Mouse (Mus musculus): Measurements from ENCODE around the gene Cds2. TPM values are rescaled to one million over a fixed set of nuclear protein-coding genes. Genes with fewer than 3 reads are reported as not detected.

Cds2 gene
- polyA plus RNA-seq, 1 experiment = 30.3 TPM

- H3K4me3 ChIP-seq = no peak overlapping the region
- TF ChIP-seq POLR2A (IDR thresholded peaks at IDR 0.05; ENCODE audit: insufficient read length, low read depth) (no peak), MYOD1 (IDR thresholded peaks at IDR 0.05; ENCODE audit: control insufficient read depth in 1 of 3, insufficient read length in 2 of 3, low read depth in 2 of 3) (peak in 2 of 3 experiments; percentile 12 to 56), E2F4 (IDR thresholded peaks at IDR 0.05; ENCODE audit: insufficient read depth) (no peak), REST (IDR thresholded peaks at IDR 0.05; ENCODE audit: insufficient read depth, insufficient read length) (no peak), USF1 (IDR thresholded peaks at IDR 0.05; ENCODE audit: low read depth) (no peak), POLR2AphosphoS2 (IDR thresholded peaks at IDR 0.05; ENCODE audit: insufficient read length, low read depth) (no peak), CEBPB (IDR thresholded peaks at IDR 0.05; ENCODE audit: insufficient read depth, poor library complexity, severe bottlenecking) (no peak), MYOG (IDR thresholded peaks at IDR 0.05; ENCODE audit: control insufficient read depth in 1 of 3, insufficient read depth in 1 of 3, insufficient read length in 2 of 3, low read depth in 2 of 3) (peak in 2 of 3 experiments; percentile 47 to 60), TCF12 (IDR thresholded peaks at IDR 0.05; ENCODE audit: insufficient read depth, poor library complexity, severe bottlenecking) (peak; percentile 21), MAX (IDR thresholded peaks at IDR 0.05; ENCODE audit: low read depth) (no peak), TCF3 (IDR thresholded peaks at IDR 0.05; ENCODE audit: insufficient read length, low read depth) (peak; percentile 16), SRF (IDR thresholded peaks at IDR 0.05; ENCODE audit: control insufficient read depth, insufficient read length, low read depth) (no peak)
- H3K27me3 ChIP-seq (ENCODE audit: control insufficient read depth, insufficient read depth, insufficient read length) = no peaks in the 10 kb centered on the region
- peaks cover 21% of the 10 kb centered on the region for H3K36me3 ChIP-seq (ENCODE audit: control insufficient read depth, insufficient read depth)
- H3K79me2 ChIP-seq (ENCODE audit: control insufficient read depth, insufficient read depth) = peaks cover 2% of the 10 kb centered on the region
- H3ac ChIP-seq (ENCODE audit: control insufficient read depth, insufficient read length) = no peak overlapping the region
- no peak overlapping the region for H3K4me2 ChIP-seq (ENCODE audit: low read depth)
These were observed 30.9 kb downstream of the Cds2 start for GRCm38 (mm10) chr2:132293694-132294450.

- Histone ChIP-seq H3K27me3 (ENCODE audit: control insufficient read depth, insufficient read depth, insufficient read length) (no peaks in the 10 kb centered on the region), H3K4me2 (ENCODE audit: low read depth) (no peak overlapping the region), H3K79me2 (ENCODE audit: control insufficient read depth, insufficient read depth) (no peaks in the 10 kb centered on the region), H3K36me3 (ENCODE audit: control insufficient read depth, insufficient read depth) (peaks cover 42% of the 10 kb centered on the region), H3K4me3 (no peak overlapping the region), H3ac (ENCODE audit: control insufficient read depth, insufficient read length) (no peak overlapping the region)
- TF ChIP-seq MAX (IDR thresholded peaks at IDR 0.05; ENCODE audit: low read depth) (no peak), POLR2A (IDR thresholded peaks at IDR 0.05; ENCODE audit: insufficient read length, low read depth) (no peak), MYOD1 (IDR thresholded peaks at IDR 0.05; ENCODE audit: control insufficient read depth in 1 of 3, insufficient read length in 2 of 3, low read depth in 2 of 3) (no peak), TCF12 (IDR thresholded peaks at IDR 0.05; ENCODE audit: insufficient read depth, poor library complexity, severe bottlenecking) (no peak), SRF (IDR thresholded peaks at IDR 0.05; ENCODE audit: control insufficient read depth, insufficient read length, low read depth) (no peak), USF1 (IDR thresholded peaks at IDR 0.05; ENCODE audit: low read depth) (no peak), POLR2AphosphoS2 (IDR thresholded peaks at IDR 0.05; ENCODE audit: insufficient read length, low read depth) (no peak), REST (IDR thresholded peaks at IDR 0.05; ENCODE audit: insufficient read depth, insufficient read length) (no peak), CEBPB (IDR thresholded peaks at IDR 0.05; ENCODE audit: insufficient read depth, poor library complexity, severe bottlenecking) (no peak), MYOG (IDR thresholded peaks at IDR 0.05; ENCODE audit: control insufficient read depth in 1 of 3, insufficient read depth in 1 of 3, insufficient read length in 2 of 3, low read depth in 2 of 3) (no peak), TCF3 (IDR thresholded peaks at IDR 0.05; ENCODE audit: insufficient read length, low read depth) (no peak), E2F4 (IDR thresholded peaks at IDR 0.05; ENCODE audit: insufficient read depth) (no peak)
These were observed 35.3 kb downstream of the Cds2 start for GRCm38 (mm10) chr2:132298250-132298649.

GRCm38 (mm10) chr2:132301436-132301835, 38.5 kb downstream of the Cds2 start:
- no peaks in the 10 kb centered on the region for H3K79me2 ChIP-seq (ENCODE audit: control insufficient read depth, insufficient read depth)
- H3K36me3 ChIP-seq (ENCODE audit: control insufficient read depth, insufficient read depth) = peaks cover 26% of the 10 kb centered on the region
- no peaks in the 10 kb centered on the region for H3K27me3 ChIP-seq (ENCODE audit: control insufficient read depth, insufficient read depth, insufficient read length)
- H3ac ChIP-seq (ENCODE audit: control insufficient read depth, insufficient read length) = no peak overlapping the region
- no peak overlapping the region for H3K4me2 ChIP-seq (ENCODE audit: low read depth)
- H3K4me3 ChIP-seq = no peak overlapping the region
- TF ChIP-seq E2F4 (IDR thresholded peaks at IDR 0.05; ENCODE audit: insufficient read depth) (no peak), CEBPB (IDR thresholded peaks at IDR 0.05; ENCODE audit: insufficient read depth, poor library complexity, severe bottlenecking) (no peak), POLR2AphosphoS2 (IDR thresholded peaks at IDR 0.05; ENCODE audit: insufficient read length, low read depth) (no peak), REST (IDR thresholded peaks at IDR 0.05; ENCODE audit: insufficient read depth, insufficient read length) (no peak), POLR2A (IDR thresholded peaks at IDR 0.05; ENCODE audit: insufficient read length, low read depth) (no peak), TCF12 (IDR thresholded peaks at IDR 0.05; ENCODE audit: insufficient read depth, poor library complexity, severe bottlenecking) (no peak), MAX (IDR thresholded peaks at IDR 0.05; ENCODE audit: low read depth) (no peak), TCF3 (IDR thresholded peaks at IDR 0.05; ENCODE audit: insufficient read length, low read depth) (no peak), SRF (IDR thresholded peaks at IDR 0.05; ENCODE audit: control insufficient read depth, insufficient read length, low read depth) (no peak), MYOG (IDR thresholded peaks at IDR 0.05; ENCODE audit: control insufficient read depth in 1 of 3, insufficient read depth in 1 of 3, insufficient read length in 2 of 3, low read depth in 2 of 3) (no peak), USF1 (IDR thresholded peaks at IDR 0.05; ENCODE audit: low read depth) (no peak), MYOD1 (IDR thresholded peaks at IDR 0.05; ENCODE audit: control insufficient read depth in 1 of 3, insufficient read length in 2 of 3, low read depth in 2 of 3) (no peak)

GRCm38 (mm10) chr2:132305165-132305564, 42.2 kb downstream of the Cds2 start:
- H3K4me2 ChIP-seq (ENCODE audit: low read depth) = no peak overlapping the region
- H3K36me3 ChIP-seq (ENCODE audit: control insufficient read depth, insufficient read depth) = peaks cover 13% of the 10 kb centered on the region
- no peaks in the 10 kb centered on the region for H3K79me2 ChIP-seq (ENCODE audit: control insufficient read depth, insufficient read depth)
- no peak overlapping the region for H3K4me3 ChIP-seq
- TF ChIP-seq CEBPB (IDR thresholded peaks at IDR 0.05; ENCODE audit: insufficient read depth, poor library complexity, severe bottlenecking) (no peak), TCF3 (IDR thresholded peaks at IDR 0.05; ENCODE audit: insufficient read length, low read depth) (no peak), MYOD1 (IDR thresholded peaks at IDR 0.05; ENCODE audit: control insufficient read depth in 1 of 3, insufficient read length in 2 of 3, low read depth in 2 of 3) (no peak), POLR2A (IDR thresholded peaks at IDR 0.05; ENCODE audit: insufficient read length, low read depth) (no peak), MYOG (IDR thresholded peaks at IDR 0.05; ENCODE audit: control insufficient read depth in 1 of 3, insufficient read depth in 1 of 3, insufficient read length in 2 of 3, low read depth in 2 of 3) (no peak), SRF (IDR thresholded peaks at IDR 0.05; ENCODE audit: control insufficient read depth, insufficient read length, low read depth) (no peak), TCF12 (IDR thresholded peaks at IDR 0.05; ENCODE audit: insufficient read depth, poor library complexity, severe bottlenecking) (no peak)
- H3K27me3 ChIP-seq (ENCODE audit: control insufficient read depth, insufficient read depth, insufficient read length) = no peaks in the 10 kb centered on the region
- H3ac ChIP-seq (ENCODE audit: control insufficient read depth, insufficient read length) = no peak overlapping the region
